Mouse (Mus musculus): Measurements from ENCODE around the gene Cdc73. TPM values are rescaled to one million over a fixed set of nuclear protein-coding genes. Genes with fewer than 3 reads are reported as not detected.

Gene Cdc73
- polyA plus RNA-seq, 1 experiment from 2014 or later = 22.8 TPM

- H3K27me3 ChIP-seq (replicated peaks; ENCODE audit: control insufficient read depth, insufficient read depth, low read length) = no peaks in the 10 kb centered on the region
- no peak overlapping the region for H3K27ac ChIP-seq (ENCODE audit: low read depth)
- H3K36me3 ChIP-seq (ENCODE audit: control insufficient read depth, insufficient read depth, low read length) = peaks cover 46% of the 10 kb centered on the region
- H3K4me3 ChIP-seq (ENCODE audit: low read depth, low read length) = no peak overlapping the region
- no peak overlapping the region for H3K4me2 ChIP-seq (ENCODE audit: low read length)
- no peak for ATAC-seq (replicated peaks; ENCODE audit: low FRiP score, low TSS enrichment, low read depth)
- no peaks in the 10 kb centered on the region for H3K9me3 ChIP-seq (ENCODE audit: control insufficient read depth, low read length)
- no peak overlapping the region for H3K9ac ChIP-seq (ENCODE audit: low read length)
- WGBS = 94% methylated on average over 1 of the region's 1 CpGs
- DNase-seq (ENCODE audit: low spot score) = no peak
- no peaks in the 10 kb centered on the region for H3K4me1 ChIP-seq (replicated peaks; ENCODE audit: control insufficient read depth, insufficient read depth, low read length)
These were observed 80.1 kb downstream of the Cdc73 start for GRCm38 (mm10) chr1:143622634-143623033.

- Histone ChIP-seq H3K27me3 (replicated peaks; ENCODE audit: control insufficient read depth, insufficient read depth, low read length) (no peaks in the 10 kb centered on the region), H3K27ac (ENCODE audit: low read depth) (no peak overlapping the region), H3K9ac (ENCODE audit: low read length) (no peak overlapping the region), H3K4me1 (replicated peaks; ENCODE audit: control insufficient read depth, insufficient read depth, low read length) (no peaks in the 10 kb centered on the region), H3K4me3 (ENCODE audit: low read depth, low read length) (no peak overlapping the region), H3K9me3 (ENCODE audit: control insufficient read depth, low read length) (no peaks in the 10 kb centered on the region), H3K4me2 (ENCODE audit: low read length) (no peak overlapping the region), H3K36me3 (ENCODE audit: control insufficient read depth, insufficient read depth, low read length) (peaks cover 44% of the 10 kb centered on the region)
- ATAC-seq (replicated peaks; ENCODE audit: low FRiP score, low TSS enrichment, low read depth) (no peak), DNase-seq (ENCODE audit: low spot score) (no peak)
These were observed 80.8 kb downstream of the Cdc73 start for GRCm38 (mm10) chr1:143621930-143622329.

GRCm38 (mm10) chr1:143619760-143620159 is 82.9 kb downstream of the Cdc73 start:
- H3K4me3 ChIP-seq (ENCODE audit: low read depth, low read length) = no peak overlapping the region
- H3K27me3 ChIP-seq (replicated peaks; ENCODE audit: control insufficient read depth, insufficient read depth, low read length) = no peaks in the 10 kb centered on the region
- DNase-seq (ENCODE audit: low spot score) (no peak), ATAC-seq (replicated peaks; ENCODE audit: low FRiP score, low TSS enrichment, low read depth) (no peak)
- 71% methylated on average over 2 of the region's 2 CpGs for WGBS
- H3K9me3 ChIP-seq (ENCODE audit: control insufficient read depth, low read length) = no peaks in the 10 kb centered on the region
- no peak overlapping the region for H3K9ac ChIP-seq (ENCODE audit: low read length)
- peaks cover 34% of the 10 kb centered on the region; the same call in 1 of the 2 replicates for H3K36me3 ChIP-seq (ENCODE audit: control insufficient read depth, insufficient read depth, low read length)
- no peak overlapping the region for H3K27ac ChIP-seq (ENCODE audit: low read depth)
- H3K4me1 ChIP-seq (replicated peaks; ENCODE audit: control insufficient read depth, insufficient read depth, low read length) = no peaks in the 10 kb centered on the region
- no peak overlapping the region for H3K4me2 ChIP-seq (ENCODE audit: low read length)

- DNase-seq (ENCODE audit: low spot score) = no peak
- Histone ChIP-seq H3K4me3 (ENCODE audit: low read depth, low read length) (no peak overlapping the region), H3K27ac (ENCODE audit: low read depth) (no peak overlapping the region), H3K36me3 (ENCODE audit: control insufficient read depth, insufficient read depth, low read length) (peaks cover 22% of the 10 kb centered on the region), H3K9me3 (ENCODE audit: control insufficient read depth, low read length) (no peaks in the 10 kb centered on the region), H3K27me3 (replicated peaks; ENCODE audit: control insufficient read depth, insufficient read depth, low read length) (no peaks in the 10 kb centered on the region), H3K9ac (ENCODE audit: low read length) (no peak overlapping the region), H3K4me2 (ENCODE audit: low read length) (no peak overlapping the region), H3K4me1 (replicated peaks; ENCODE audit: control insufficient read depth, insufficient read depth, low read length) (no peaks in the 10 kb centered on the region)
- WGBS = 96% methylated on average over 2 of the region's 2 CpGs
- ATAC-seq (replicated peaks; ENCODE audit: low FRiP score, low TSS enrichment, low read depth) = no peak
These were observed 89.8 kb downstream of the Cdc73 start for GRCm38 (mm10) chr1:143612901-143613300.

GRCm38 (mm10) chr1:143608911-143609310 is 93.8 kb downstream of the Cdc73 start:
- peaks cover 9% of the 10 kb centered on the region for H3K36me3 ChIP-seq (ENCODE audit: control insufficient read depth, insufficient read depth, low read length)
- ATAC-seq (replicated peaks; ENCODE audit: low FRiP score, low TSS enrichment, low read depth) = no peak
- DNase-seq (ENCODE audit: low spot score) = no peak
- H3K9me3 ChIP-seq (ENCODE audit: control insufficient read depth, low read length) = no peaks in the 10 kb centered on the region
- no peak overlapping the region for H3K9ac ChIP-seq (ENCODE audit: low read length)
- H3K4me1 ChIP-seq (replicated peaks; ENCODE audit: control insufficient read depth, insufficient read depth, low read length) = no peaks in the 10 kb centered on the region
- WGBS = 77% methylated on average over 2 of the region's 2 CpGs
- no peak overlapping the region for H3K4me3 ChIP-seq (ENCODE audit: low read depth, low read length)
- no peaks in the 10 kb centered on the region for H3K27me3 ChIP-seq (replicated peaks; ENCODE audit: control insufficient read depth, insufficient read depth, low read length)
- no peak overlapping the region for H3K27ac ChIP-seq (ENCODE audit: low read depth)
- no peak overlapping the region for H3K4me2 ChIP-seq (ENCODE audit: low read length)

- H3K4me3 ChIP-seq (ENCODE audit: low read depth, low read length) = no peak overlapping the region
- no peaks in the 10 kb centered on the region for H3K36me3 ChIP-seq (ENCODE audit: control insufficient read depth, insufficient read depth, low read length)
- no peaks in the 10 kb centered on the region for H3K4me1 ChIP-seq (replicated peaks; ENCODE audit: control insufficient read depth, insufficient read depth, low read length)
- WGBS = 85% methylated on average over 2 of the region's 2 CpGs
- ATAC-seq (replicated peaks; ENCODE audit: low FRiP score, low TSS enrichment, low read depth) (no peak), DNase-seq (ENCODE audit: low spot score) (no peak)
- H3K27me3 ChIP-seq (replicated peaks; ENCODE audit: control insufficient read depth, insufficient read depth, low read length) = no peaks in the 10 kb centered on the region
- no peak overlapping the region for H3K27ac ChIP-seq (ENCODE audit: low read depth)
- H3K9ac ChIP-seq (ENCODE audit: low read length) = no peak overlapping the region
- no peak overlapping the region for H3K4me2 ChIP-seq (ENCODE audit: low read length)
- no peaks in the 10 kb centered on the region for H3K9me3 ChIP-seq (ENCODE audit: control insufficient read depth, low read length)
These were observed 105.8 kb downstream of the Cdc73 start for GRCm38 (mm10) chr1:143596864-143597263.

GRCm38 (mm10) chr1:143576824-143577543 is 125.7 kb downstream of the Cdc73 start:
- no peaks in the 10 kb centered on the region for H3K9me3 ChIP-seq (ENCODE audit: control insufficient read depth, low read length)
- ATAC-seq (replicated peaks; ENCODE audit: low FRiP score, low TSS enrichment, low read depth) = no peak
- H3K4me1 ChIP-seq (replicated peaks; ENCODE audit: control insufficient read depth, insufficient read depth, low read length) = no peaks in the 10 kb centered on the region
- no peak overlapping the region for H3K4me3 ChIP-seq (ENCODE audit: low read depth, low read length)
- H3K27me3 ChIP-seq (replicated peaks; ENCODE audit: control insufficient read depth, insufficient read depth, low read length) = no peaks in the 10 kb centered on the region
- no peaks in the 10 kb centered on the region for H3K36me3 ChIP-seq (ENCODE audit: control insufficient read depth, insufficient read depth, low read length)
- no peak overlapping the region for H3K27ac ChIP-seq (ENCODE audit: low read depth)
- no peak overlapping the region for H3K4me2 ChIP-seq (ENCODE audit: low read length)
- no peak for DNase-seq (ENCODE audit: low spot score)
- H3K9ac ChIP-seq (ENCODE audit: low read length) = no peak overlapping the region
- WGBS = 87% methylated on average over 10 of the region's 10 CpGs

GRCm38 (mm10) chr1:143558235-143558634 is 144.5 kb downstream of the Cdc73 start:
- no peaks in the 10 kb centered on the region for H3K27me3 ChIP-seq (replicated peaks; ENCODE audit: control insufficient read depth, insufficient read depth, low read length)
- 79% methylated on average over 1 of the region's 1 CpGs for WGBS
- ATAC-seq (replicated peaks; ENCODE audit: low FRiP score, low TSS enrichment, low read depth) = no peak

GRCm38 (mm10) chr1:143555533-143555932 is 147.2 kb downstream of the Cdc73 start:
- no peaks in the 10 kb centered on the region for H3K4me1 ChIP-seq (replicated peaks; ENCODE audit: control insufficient read depth, insufficient read depth, low read length)
- no peaks in the 10 kb centered on the region for H3K36me3 ChIP-seq (ENCODE audit: control insufficient read depth, insufficient read depth, low read length)
- DNase-seq (ENCODE audit: low spot score) = no peak
- no peak overlapping the region for H3K4me2 ChIP-seq (ENCODE audit: low read length)
- ATAC-seq (replicated peaks; ENCODE audit: low FRiP score, low TSS enrichment, low read depth) = no peak
- 12% methylated on average over 1 of the region's 1 CpGs for WGBS
- H3K9me3 ChIP-seq (ENCODE audit: control insufficient read depth, low read length) = no peaks in the 10 kb centered on the region
- H3K9ac ChIP-seq (ENCODE audit: low read length) = no peak overlapping the region
- no peak overlapping the region for H3K4me3 ChIP-seq (ENCODE audit: low read depth, low read length)
- H3K27me3 ChIP-seq (replicated peaks; ENCODE audit: control insufficient read depth, insufficient read depth, low read length) = no peaks in the 10 kb centered on the region
- H3K27ac ChIP-seq (ENCODE audit: low read depth) = no peak overlapping the region

More at GRCm38 (mm10) chr1:143558235-143558634, 144.5 kb downstream of the Cdc73 start:
- Histone ChIP-seq H3K4me3 (ENCODE audit: low read depth, low read length) (no peak overlapping the region), H3K9ac (ENCODE audit: low read length) (no peak overlapping the region), H3K27ac (ENCODE audit: low read depth) (no peak overlapping the region), H3K9me3 (ENCODE audit: control insufficient read depth, low read length) (no peaks in the 10 kb centered on the region), H3K4me2 (ENCODE audit: low read length) (no peak overlapping the region), H3K4me1 (replicated peaks; ENCODE audit: control insufficient read depth, insufficient read depth, low read length) (no peaks in the 10 kb centered on the region), H3K36me3 (ENCODE audit: control insufficient read depth, insufficient read depth, low read length) (no peaks in the 10 kb centered on the region)
- no peak for DNase-seq (ENCODE audit: low spot score)

Data from intestine, embryonic 14.5 days (tissue).